Mouse (Mus musculus): ENCODE measurements around the gene Rnf144a. TPM values are rescaled to one million over a fixed set of nuclear protein-coding genes. Genes with fewer than 3 reads are reported as not detected.
A peak's percentile ranks its signal among the peaks of the same experiment; 100 is the strongest.

Rnf144a gene
- total RNA-seq, 4 experiments from 2014 or later, result 15.8 to 21.4 (median 20.1) TPM

- DNase-seq, result no peak
Observed at GRCm38 (mm10) chr12:26408707-26409106, 6.3 kb downstream of the Rnf144a start.

GRCm38 (mm10) chr12:26404781-26405702 is 10.0 kb downstream of the Rnf144a start:
- DNase-seq, result peak; percentile 66

- DNase-seq, result no peak
Observed at GRCm38 (mm10) chr12:26403372-26404125, 11.5 kb downstream of the Rnf144a start.

GRCm38 (mm10) chr12:26401696-26402470 is 13.2 kb downstream of the Rnf144a start:
- DNase-seq, result no peak

DNA sequence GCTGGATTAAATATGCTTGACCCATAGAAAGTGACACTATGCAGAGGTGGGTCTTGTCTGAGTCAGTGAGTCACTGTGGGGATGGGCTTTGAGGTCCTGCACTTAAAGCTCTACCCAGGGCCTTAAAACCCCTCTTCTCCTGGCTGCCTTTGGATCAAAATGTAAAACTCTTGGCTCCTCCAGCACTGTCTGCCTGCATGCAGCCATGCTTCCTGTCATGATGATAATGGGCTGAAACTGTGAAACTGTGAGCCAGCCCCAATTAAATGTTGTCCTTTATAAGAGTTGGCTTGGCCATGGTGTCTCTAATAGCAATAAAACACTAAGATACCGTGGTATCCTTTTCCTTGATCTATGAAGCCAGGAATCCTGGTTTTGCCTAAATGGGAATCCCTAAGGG is 13.8 kb downstream of the Rnf144a start:
- no peak for DNase-seq

- no peak for DNase-seq
Observed at GRCm38 (mm10) chr12:26400762-26401161, 14.3 kb downstream of the Rnf144a start.

DNA sequence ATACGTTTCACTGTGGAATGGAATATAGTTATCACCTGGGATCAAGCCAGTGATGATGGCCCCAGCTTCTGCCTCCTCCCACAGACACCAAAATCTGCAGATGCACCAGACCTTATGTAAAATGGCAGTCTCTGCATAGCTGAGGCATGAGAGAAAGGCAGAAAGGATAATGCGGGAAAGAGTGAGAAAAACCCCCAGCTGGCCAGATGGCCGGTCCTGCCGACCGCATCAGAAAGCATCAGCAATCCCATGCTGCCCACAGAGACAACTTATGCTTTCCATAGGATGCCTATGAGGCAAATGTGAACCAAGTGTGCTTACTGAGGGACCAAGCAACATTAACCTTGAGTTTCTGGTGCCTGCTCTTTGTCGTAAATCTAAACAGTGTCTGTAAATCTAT is 15.7 kb downstream of the Rnf144a start:
- no peak for DNase-seq

DNA sequence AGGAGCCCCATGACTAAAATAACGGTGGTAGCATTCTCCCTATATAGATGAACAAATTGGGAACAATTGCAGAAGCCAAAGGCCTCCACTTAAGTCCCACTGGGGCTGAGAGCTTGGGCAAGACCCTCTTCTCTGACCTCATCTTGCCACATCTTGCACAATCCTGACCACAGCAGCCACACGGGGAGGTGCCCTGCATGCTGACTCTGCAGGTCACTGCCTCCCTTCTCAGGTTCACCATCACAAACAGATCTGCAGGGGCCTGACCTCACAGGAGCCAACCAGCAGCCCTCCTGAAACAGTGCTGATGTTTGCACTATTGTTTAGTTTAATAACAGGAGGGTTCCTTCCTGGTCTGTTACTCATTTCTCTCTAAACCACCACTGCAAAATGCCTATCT is 16.5 kb downstream of the Rnf144a start:
- no peak for DNase-seq

DNA sequence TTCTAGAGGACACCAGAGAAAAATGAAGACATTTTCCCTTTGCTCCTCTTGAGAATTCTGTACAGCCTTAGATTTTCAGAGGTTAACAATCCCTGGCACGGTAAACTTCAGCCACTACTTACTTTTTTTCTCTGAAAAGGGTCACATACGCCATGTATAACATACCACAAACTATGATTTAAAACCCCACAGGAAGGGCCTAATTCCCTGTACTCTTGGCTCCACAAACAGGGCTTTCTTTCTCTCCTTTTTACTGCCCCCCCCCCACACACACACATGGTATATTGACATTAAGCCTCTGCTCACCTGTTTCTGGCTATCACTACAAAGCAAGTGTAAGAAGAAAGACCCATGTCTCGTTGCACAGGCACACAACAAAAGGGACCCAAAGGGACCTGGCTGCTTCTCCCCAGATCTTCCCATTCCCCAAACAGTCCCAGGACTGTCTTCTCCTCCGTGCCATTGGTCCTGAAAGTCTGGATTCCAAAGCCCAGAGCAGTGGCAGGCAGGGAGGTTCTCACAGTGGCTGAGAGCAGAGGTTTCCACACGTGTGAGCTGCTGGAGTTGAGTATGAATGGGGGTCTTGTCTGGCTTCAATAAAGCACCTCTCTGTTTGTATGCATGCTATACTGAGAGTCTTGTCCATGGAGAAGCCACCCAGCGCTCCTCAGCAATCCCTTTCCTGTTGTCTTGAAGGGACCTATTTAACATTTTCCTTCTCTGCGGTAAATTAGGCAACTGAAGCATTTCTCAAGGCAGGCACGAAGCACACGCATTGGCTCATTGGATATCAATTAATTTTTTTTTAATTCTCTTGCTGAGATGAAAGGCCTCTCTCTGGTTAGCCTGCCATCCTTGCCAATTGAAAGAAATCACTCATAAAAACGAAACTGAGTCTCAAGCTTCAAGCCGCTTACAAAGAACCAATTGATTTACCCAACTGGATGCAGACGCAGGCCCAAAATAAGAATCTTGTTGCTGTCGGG is 20.3 kb downstream of the Rnf144a start:
- DNase-seq, result no peak

DNA sequence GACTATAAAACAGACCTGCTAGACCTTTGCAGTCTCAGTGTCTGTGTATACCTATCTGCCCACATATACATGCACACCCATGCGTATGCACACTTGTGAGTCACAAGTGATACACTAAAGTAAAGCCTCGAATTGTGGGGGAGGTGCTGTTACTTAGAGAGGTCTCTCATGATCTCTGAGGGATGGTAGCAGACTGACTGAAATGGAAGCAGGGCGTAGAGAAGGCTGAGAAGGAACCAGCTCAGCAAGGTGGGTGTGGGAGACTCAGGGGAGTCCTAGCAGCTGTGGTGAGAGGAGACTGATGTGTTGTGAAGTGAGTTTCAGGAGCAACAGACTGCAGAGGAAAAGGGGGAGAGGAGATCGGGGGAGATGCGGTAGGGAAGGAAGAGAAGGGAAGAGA is 21.8 kb downstream of the Rnf144a start:
- no peak for DNase-seq

DNA sequence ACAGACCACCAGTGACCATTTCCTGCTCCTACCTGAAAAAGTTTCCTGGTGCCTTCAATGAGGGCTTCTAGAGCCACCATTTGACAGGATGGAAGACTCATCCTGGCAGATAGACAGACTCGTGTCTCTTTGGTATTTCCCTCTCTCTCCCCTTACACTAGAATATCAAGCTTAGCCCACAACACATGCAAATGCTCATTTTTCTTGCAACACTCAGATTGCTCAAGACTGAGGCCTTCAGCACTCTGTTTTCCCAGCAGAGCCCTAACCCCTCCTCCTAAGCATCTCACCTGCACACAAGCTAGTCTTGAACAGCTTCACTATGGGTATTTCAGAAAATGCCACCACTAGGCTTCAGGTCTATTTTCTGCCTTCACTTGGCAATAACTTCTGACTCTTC is 23.9 kb downstream of the Rnf144a start:
- no peak for DNase-seq

GRCm38 (mm10) chr12:26387523-26387922 is 27.5 kb downstream of the Rnf144a start:
- DNase-seq, result no peak

GRCm38 (mm10) chr12:26386947-26387346 is 28.1 kb downstream of the Rnf144a start:
- DNase-seq, result no peak

DNA sequence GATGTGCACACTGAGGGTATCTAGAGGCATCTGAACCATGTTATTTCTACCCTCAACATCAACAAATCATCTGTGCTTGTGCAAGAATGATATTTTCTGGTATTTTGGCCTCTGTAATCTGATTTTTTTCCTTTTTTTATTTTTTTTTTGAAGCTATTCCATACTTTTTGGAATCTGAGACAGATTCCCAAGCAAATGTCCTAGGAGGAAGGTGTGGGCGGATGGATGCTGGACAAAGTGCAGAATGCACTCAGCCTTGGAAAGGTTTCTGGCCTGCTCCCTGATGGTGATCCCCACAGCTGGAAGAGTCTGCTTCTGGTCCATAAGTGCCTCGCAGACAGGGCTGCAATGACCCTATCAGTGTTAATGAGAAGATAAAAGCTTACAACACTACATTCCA is 28.9 kb downstream of the Rnf144a start:
- no peak for DNase-seq

DNA sequence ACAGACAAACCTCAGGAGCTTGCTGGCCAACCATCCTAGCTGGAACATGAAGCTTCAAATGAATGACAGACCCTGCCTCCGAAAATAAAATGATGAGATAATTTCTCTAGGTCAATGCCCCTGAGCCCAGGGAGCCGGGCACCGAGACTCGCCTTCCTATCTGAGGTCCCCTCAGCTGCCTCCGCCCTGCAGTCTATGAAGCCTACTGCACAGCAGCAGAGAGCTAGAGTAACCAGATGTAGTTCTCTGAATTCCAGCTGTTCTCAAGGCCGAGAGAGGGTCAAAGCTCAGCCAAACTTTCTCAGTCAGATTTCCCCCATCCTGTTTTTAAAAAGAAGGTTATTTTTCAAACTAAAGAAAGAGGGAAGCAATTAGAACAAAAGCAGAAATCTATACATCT is 29.3 kb downstream of the Rnf144a start:
- no peak for DNase-seq

DNA sequence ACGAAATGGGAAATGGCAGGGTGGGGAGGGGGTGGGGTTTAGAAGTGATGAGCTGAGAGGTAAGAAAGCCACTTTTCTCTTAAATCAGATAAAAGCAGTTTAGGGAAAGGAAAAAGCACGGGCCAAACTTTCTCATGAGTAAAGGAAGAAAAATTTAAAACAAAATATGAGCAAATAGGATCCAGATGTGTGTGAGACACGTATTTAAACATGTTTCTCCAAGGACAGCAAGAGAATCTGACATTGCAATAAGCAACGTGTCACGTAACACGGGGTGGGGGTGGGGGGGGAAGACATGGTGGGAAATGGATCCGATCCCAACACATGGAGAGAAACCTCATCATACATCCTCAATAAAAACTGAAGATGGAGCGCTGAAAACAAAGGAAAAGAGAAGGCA is 33.3 kb downstream of the Rnf144a start:
- DNase-seq, result no peak

GRCm38 (mm10) chr12:26379797-26380196 is 35.3 kb downstream of the Rnf144a start:
- no peak for DNase-seq

DNA sequence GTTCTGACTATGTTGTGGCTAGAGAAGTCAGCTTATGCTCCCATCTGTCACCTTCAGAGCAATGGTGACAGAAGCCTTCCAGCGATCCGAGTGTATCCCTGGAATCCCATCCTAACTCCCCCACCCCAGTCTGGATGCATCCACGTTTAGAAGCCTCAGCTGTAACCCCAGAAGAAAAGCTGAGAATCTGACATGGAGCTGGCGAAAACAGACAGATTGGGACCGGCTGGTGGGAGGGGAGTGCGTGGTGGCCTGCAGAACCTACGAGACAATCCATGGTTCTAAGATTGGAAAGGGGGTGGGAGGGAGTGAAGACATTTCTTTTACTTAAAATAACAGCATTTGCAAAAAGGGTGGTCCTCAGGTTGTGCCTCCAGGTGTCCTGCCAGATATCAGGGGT is 37.4 kb downstream of the Rnf144a start:
- no peak for DNase-seq

DNA sequence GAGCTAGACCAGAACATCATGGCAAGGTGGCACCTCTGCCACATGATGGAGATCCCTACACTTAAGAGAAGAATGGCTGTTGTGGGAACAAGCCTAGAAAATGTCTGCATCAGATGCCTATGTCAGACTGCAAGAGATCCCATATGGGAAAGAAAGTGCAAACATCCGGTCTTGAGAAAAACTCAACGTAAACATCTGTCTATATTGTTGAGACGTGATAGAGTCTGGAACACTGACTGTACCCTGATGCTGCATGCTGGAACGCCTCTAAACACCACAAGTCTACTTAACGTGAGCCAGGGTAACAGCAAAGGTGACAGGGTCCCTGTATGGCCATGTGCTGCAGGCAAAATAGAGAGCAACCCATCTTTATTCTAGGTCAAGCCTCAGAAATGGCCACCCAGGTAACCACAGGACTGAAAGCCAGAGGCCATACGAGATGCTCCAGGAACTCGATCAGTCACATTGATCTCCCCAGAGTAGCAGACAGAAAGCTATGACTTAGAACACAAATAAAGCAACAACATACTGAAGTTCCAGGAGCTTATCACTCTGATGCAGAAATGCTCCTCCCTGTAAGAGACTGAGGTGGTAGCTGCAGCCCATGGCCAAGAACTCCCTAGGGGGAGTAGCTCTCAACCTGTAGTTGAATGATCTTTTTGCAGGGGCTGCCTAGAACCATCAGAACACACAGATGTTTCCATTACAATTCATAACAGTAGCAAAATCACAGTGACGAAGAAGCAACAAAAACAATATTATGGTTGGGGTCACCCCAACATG is 38.3 kb downstream of the Rnf144a start:
- no peak for DNase-seq

- DNase-seq, result no peak
Observed at GRCm38 (mm10) chr12:26373721-26374120, 41.3 kb downstream of the Rnf144a start.

GRCm38 (mm10) chr12:26370004-26370403 is 45.0 kb downstream of the Rnf144a start:
- no peak for DNase-seq

Measured in adrenal gland, adult 8-10 months (tissue).